Mouse (Mus musculus) thymus, postnatal 36 days (tissue): ENCODE results near the gene Ackr4.

Source experiments
- DNase-seq, 2 experiments: peaks; one replicate each; pipeline ENCODE4 v3.0.0; 2022; ENCODE audit warnings: mixed read lengths in 2 of 2

Gene Ackr4

DNA sequence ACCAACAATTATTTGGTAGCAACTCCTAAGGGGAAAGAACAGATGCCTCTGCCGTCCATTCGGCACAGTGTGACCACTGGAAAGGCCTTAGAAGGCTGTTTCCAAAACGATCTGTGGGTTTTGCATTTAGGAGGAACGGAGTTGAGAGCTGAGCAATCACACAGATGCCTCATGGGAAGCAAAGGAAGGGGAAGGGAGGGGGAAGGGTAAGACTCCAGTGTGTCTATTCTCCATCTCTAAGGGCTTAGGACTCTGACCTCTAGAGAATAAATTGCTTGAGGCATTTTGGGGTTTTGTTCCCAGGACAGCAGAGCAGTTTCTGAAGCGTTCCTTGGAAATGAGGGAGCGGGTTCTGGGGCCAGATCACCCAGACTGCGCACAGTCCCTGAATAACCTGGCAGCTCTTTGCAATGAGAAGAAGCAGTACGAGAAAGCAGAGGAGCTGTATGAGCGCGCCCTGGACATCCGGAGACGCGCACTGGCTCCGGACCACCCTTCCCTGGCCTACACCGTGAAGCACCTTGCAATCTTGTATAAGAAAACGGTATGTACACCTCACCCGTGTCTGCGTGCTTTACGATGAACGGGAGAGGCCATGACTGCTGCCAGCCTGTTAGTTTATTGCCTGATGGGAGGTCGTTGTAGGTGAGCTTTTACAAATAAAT, 87.6 kb downstream of the Ackr4 start:
- no peak for DNase-seq

- DNase-seq = no peak
Measured at GRCm38 (mm10) chr9:104038266-104038665, 88.5 kb downstream of the Ackr4 start.

DNA sequence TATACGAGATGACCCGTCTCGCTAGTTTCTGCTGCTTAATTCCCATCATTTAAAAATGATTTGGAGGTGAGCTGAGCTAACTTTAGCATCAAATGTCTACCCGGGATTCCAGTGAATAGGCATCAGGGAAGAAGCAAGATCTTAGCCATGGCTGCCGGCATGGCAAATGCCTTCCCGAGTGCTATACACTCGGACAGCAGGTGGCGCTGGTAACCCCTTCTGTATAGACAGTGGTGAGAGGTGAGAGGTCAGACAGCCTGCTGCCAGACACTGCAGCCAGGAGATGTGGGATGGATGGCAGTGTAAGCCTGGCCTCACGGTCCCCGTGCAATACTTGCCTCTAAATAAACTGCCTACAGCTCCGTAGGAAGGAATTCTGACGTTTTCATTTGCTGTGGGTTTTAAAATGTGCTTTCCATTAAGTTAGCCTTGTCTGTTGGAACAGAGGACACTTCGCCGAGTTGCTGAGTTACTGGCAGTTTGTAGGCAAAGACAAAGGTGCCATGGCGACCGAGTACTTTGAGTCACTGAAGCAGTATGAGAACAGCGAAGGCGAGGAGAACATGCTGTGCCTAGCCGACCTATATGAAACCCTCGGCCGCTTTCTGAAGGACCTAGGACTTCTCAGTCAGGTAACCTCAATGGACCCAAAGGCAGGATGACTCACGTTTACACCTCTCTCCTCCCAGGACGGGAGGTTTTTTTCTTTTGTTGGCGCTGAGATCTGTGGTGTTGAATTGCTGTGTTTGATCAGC, 91.3 kb downstream of the Ackr4 start:
- peak; percentile 66 to 72 for DNase-seq

GRCm38 (mm10) chr9:104034718-104035117, 92.0 kb downstream of the Ackr4 start:
- DNase-seq = no peak

- DNase-seq = no peak
Measured at GRCm38 (mm10) chr9:104034231-104034630, 92.5 kb downstream of the Ackr4 start.
